Mouse (Mus musculus) brown adipose tissue, adult 24 weeks (tissue): ENCODE results near the gene Ndufb4. TPM values are rescaled to one million over a fixed set of nuclear protein-coding genes. Genes with fewer than 3 reads are reported as not detected.

Experiments used
- H3K27ac ChIP-seq: fragments of 200-500 bp; replicated peaks from 2 replicates; pipeline ENCODE4 v1.5.1; 2012; ENCODE audit warnings: low read depth, mild to moderate bottlenecking, low read length
- H3K4me1 ChIP-seq: fragments of 200-500 bp; 2 replicates; pipeline ENCODE4 v1.6.1; 2012; ENCODE audit warnings: low read length, mixed read lengths; ENCODE audit not compliant: control insufficient read depth, insufficient read depth, insufficient read length
- H3K4me3 ChIP-seq: fragments of 200-500 bp; 2 replicates; pipeline ENCODE4 v1.5.1; 2012; ENCODE audit warnings: low read depth, mild to moderate bottlenecking, low read length, moderate library complexity; ENCODE audit not compliant: insufficient read depth
- polyA plus RNA-seq: library from polyadenylated mRNA; stranded (reverse); fragments of >200 nt; gene quantifications from 2 replicates; pipeline ENCODE4 v1.2.4, GENCODE M21; 2012; ENCODE audit not compliant: missing spikeins, insufficient read depth, insufficient read length

Ndufb4 gene
- polyA plus RNA-seq, 1 experiment = 1,040 TPM

- Histone ChIP-seq H3K27ac (no peak overlapping the region), H3K4me1 (no peaks in the 10 kb centered on the region)
Measured at GRCm38 (mm10) chr16:37598463-37598862, 55.8 kb downstream of the Ndufb4 start.

GRCm38 (mm10) chr16:37597412-37597811 lies 56.8 kb downstream of the Ndufb4 start:
- no peak overlapping the region for H3K4me3 ChIP-seq
- H3K27ac ChIP-seq = no peak overlapping the region
- no peaks in the 10 kb centered on the region for H3K4me1 ChIP-seq

More at GRCm38 (mm10) chr16:37598463-37598862, 55.8 kb downstream of the Ndufb4 start:
- no peak overlapping the region for H3K4me3 ChIP-seq

Other genes with a start within 250 kb of the Ndufb4 start
- 9.6 and 10.8 TPM in 2 replicates for gene Gtf2e1, start 114.7 kb downstream of the Ndufb4 start, polyA plus RNA-seq
- gene Rabl3, start 114.6 kb downstream of the Ndufb4 start, polyA plus RNA-seq = 4.1 and 5.8 TPM in 2 replicates
- gene Hgd, start 74.3 kb downstream of the Ndufb4 start, polyA plus RNA-seq = not detected in 2 replicates
- gene Fstl1, start 122.4 kb upstream of the Ndufb4 start, polyA plus RNA-seq = 26.5 and 46.9 TPM in 2 replicates
- 3.4 and 4.1 TPM in 2 replicates for gene Gm36028, start 206.7 kb upstream of the Ndufb4 start, polyA plus RNA-seq
- 50.9 and 60.6 TPM in 2 replicates for gene Lrrc58, start 213.9 kb upstream of the Ndufb4 start, polyA plus RNA-seq